Mouse (Mus musculus) midbrain, embryonic 16.5 days (tissue): ENCODE measurements at regions not wholly inside any gene's neighbourhood (a gene's known extent, or its start where the extent isn't known, plus 50 kb on each side); places are given as distances from the start of the nearest gene placed in this dataset.

Experiments
- ATAC-seq: fragments of 200-750 bp; cut with Nextera tagmentation; 2 replicates; pipeline ENCODE4 v1.8.0; 2017; ENCODE audit warnings: moderate TSS enrichment
- H3K27ac ChIP-seq: fragments of 300-500 bp; sonication (generic); 2 replicates; pipeline ENCODE4 v1.5.1; 2014; ENCODE audit warnings: mild to moderate bottlenecking, low read length, mixed read lengths
- H3K27me3 ChIP-seq: fragments of 300-500 bp; sonication (generic); 2 replicates; pipeline ENCODE4 v1.6.1; 2014; ENCODE audit warnings: low read depth, low read length, mixed read lengths; ENCODE audit not compliant: control insufficient read depth, insufficient read depth
- H3K36me3 ChIP-seq: fragments of 300-500 bp; sonication (generic); 2 replicates; pipeline ENCODE4 v1.6.1; 2014; ENCODE audit warnings: mild to moderate bottlenecking, low read length, moderate library complexity, mixed read lengths; ENCODE audit not compliant: control insufficient read depth, insufficient read depth
- H3K4me1 ChIP-seq: fragments of 300-500 bp; sonication (generic); 2 replicates; pipeline ENCODE4 v1.6.1; 2014; ENCODE audit warnings: mild to moderate bottlenecking, low read length, mixed read lengths; ENCODE audit not compliant: control insufficient read depth, insufficient read depth
- H3K4me2 ChIP-seq: fragments of 300-500 bp; sonication (generic); 2 replicates; pipeline ENCODE4 v1.6.1; 2014; ENCODE audit warnings: mild to moderate bottlenecking, low read length, mixed read lengths
- H3K4me3 ChIP-seq: fragments of 300-500 bp; sonication (generic); 2 replicates; pipeline ENCODE4 v1.5.1; 2014; ENCODE audit warnings: low read depth, mild to moderate bottlenecking, low read length, moderate library complexity, mixed read lengths
- H3K9ac ChIP-seq: fragments of 300-500 bp; sonication (generic); 2 replicates; pipeline ENCODE4 v1.6.1; 2014; ENCODE audit warnings: low read depth, low read length, mixed read lengths
- H3K9me3 ChIP-seq: fragments of 300-500 bp; sonication (generic); replicated peaks from 2 replicates; pipeline ENCODE4 v1.6.1; 2014; ENCODE audit warnings: mild to moderate bottlenecking, low read length, mixed read lengths; ENCODE audit not compliant: control insufficient read depth, poor library complexity, severe bottlenecking
- WGBS: fragments of 180-500 bp; shearing (Covaris S2); extraction: QIAGEN DNeasy Blood & Tissue Kit; methylation state at CpG from one replicate; pipeline ENCODE4 v1.1.7; 2014; 5-methylcytosine and 5-hydroxymethylcytosine counted together

DNA sequence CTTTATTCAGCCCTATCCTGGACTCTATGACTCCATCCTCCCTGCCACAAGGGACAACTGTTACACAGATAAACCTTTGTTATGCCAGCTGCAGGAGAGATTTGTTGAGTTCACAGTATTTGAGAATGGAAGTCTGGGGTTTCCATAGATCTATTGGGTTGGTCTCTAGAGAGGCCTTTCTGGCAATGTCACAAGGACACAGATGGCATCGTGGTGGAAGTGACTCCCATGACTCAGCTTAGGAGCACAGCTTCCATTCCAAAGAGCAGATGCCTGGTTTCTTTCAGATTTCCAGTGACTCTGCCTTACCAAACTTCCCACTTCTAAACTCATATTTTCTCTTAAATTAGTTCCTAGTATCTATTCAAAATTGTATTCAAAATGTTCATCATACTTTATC is 467.6 kb downstream of the Gm826 start:
- Histone ChIP-seq H3K27me3 (no peaks in the 10 kb centered on the region), H3K4me1 (no peaks in the 10 kb centered on the region), H3K4me3 (no peak overlapping the region), H3K9me3 (no peaks in the 10 kb centered on the region), H3K9ac (no peak overlapping the region), H3K36me3 (no peaks in the 10 kb centered on the region), H3K4me2 (no peak overlapping the region), H3K27ac (no peak overlapping the region)
- WGBS: 81% methylated on average over 1 of the region's 1 CpGs
- no peak for ATAC-seq

DNA sequence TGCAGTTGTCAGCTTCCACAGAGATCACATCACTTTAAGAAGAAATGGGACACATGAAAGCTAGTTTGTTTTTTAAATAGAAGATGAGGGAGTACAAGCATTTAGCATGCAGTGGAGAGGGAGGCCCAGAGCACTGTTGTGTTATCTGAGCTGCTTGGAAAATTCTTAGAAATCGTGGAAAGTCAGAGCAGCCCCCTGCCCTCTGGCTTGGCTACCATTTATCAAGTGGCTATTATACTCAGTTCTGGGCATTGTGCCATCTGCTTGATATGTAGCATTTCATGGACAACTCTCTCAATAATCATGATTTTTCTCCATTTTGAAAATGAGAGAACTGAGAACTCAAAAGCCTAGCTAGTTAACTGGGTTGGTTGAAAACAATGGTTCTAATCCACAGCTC is 470.8 kb downstream of the Gm826 start:
- no peak overlapping the region for H3K4me3 ChIP-seq
- H3K4me2 ChIP-seq: no peak overlapping the region
- 52% methylated on average over 1 of the region's 1 CpGs for WGBS

DNA sequence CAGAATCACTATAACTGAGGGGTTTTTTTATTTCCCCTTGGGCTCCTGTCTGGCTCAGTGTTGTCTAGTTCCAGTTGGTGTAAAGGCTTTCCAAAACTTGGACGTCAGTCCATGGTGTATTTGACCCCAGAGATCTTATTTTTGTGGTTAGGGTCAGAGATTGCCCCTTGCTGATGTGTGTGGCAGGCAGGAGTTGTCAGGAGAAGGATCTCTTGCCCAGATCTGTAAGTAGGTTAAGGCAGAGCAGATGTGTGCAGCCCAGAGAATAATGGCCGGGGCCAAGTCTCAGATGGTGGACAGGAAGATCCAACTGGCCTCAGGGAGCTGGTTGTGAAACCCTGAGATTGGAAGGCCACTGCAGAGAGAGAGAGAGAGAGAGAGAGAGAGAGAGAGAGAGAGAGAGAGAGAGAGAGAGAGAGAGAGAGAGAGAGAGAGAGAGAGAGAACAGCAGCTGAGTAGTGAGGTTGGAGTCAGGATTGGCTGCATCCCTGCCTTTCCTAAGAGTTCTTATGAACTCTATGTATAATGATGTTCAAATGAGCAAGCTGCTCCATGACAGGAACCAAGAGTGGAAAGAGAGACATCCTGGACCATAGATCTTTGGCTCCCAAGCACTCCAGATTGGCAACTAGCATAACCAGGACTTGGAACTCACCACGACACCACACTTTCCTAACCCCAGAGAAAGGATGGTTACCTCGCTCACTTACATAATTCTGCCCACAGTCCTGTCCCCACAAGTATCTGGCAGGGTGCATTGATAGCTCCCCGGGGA is 479.9 kb downstream of the Gm826 start:
- H3K4me3 ChIP-seq: no peak overlapping the region
- H3K9me3 ChIP-seq: no peaks in the 10 kb centered on the region
- no peak overlapping the region for H3K27ac ChIP-seq
- H3K36me3 ChIP-seq: no peaks in the 10 kb centered on the region
- no peak overlapping the region for H3K9ac ChIP-seq
- 87% methylated on average over 5 of the region's 5 CpGs for WGBS
- no peak overlapping the region for H3K4me2 ChIP-seq
- no peak for ATAC-seq
- H3K27me3 ChIP-seq: no peaks in the 10 kb centered on the region
- no peaks in the 10 kb centered on the region for H3K4me1 ChIP-seq

More for the DNA sequence above, 470.8 kb downstream of the Gm826 start:
- no peaks in the 10 kb centered on the region for H3K4me1 ChIP-seq
- no peaks in the 10 kb centered on the region for H3K9me3 ChIP-seq
- H3K9ac ChIP-seq: no peak overlapping the region
- H3K36me3 ChIP-seq: no peaks in the 10 kb centered on the region
- no peak overlapping the region for H3K27ac ChIP-seq
- no peak for ATAC-seq
- no peaks in the 10 kb centered on the region for H3K27me3 ChIP-seq

DNA sequence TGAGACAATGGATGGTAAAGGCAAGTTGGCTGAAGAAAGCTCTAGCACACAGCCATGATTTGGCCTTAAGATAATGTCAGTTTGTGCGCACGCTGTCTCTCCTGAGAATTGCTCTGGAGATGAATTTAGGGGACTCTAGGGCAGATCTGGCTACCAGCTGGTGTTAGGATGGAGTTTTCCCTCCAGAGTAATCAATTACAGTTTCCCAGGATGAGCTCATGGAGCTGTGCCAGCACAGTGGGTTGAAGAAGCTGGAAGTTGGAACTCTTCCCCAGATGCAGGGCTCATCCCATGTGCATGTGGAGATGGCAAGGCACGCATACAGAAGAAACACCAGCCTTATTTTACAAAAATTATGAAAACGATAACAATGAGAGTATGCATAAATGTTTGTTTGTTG is 481.0 kb downstream of the Gm826 start:
- H3K36me3 ChIP-seq: no peaks in the 10 kb centered on the region
- ATAC-seq: no peak
- H3K4me2 ChIP-seq: no peak overlapping the region
- 85% methylated on average over 4 of the region's 4 CpGs for WGBS
- no peak overlapping the region for H3K4me3 ChIP-seq
- no peak overlapping the region for H3K27ac ChIP-seq
- H3K4me1 ChIP-seq: no peaks in the 10 kb centered on the region
- no peaks in the 10 kb centered on the region for H3K9me3 ChIP-seq
- no peak overlapping the region for H3K9ac ChIP-seq
- no peaks in the 10 kb centered on the region for H3K27me3 ChIP-seq

DNA sequence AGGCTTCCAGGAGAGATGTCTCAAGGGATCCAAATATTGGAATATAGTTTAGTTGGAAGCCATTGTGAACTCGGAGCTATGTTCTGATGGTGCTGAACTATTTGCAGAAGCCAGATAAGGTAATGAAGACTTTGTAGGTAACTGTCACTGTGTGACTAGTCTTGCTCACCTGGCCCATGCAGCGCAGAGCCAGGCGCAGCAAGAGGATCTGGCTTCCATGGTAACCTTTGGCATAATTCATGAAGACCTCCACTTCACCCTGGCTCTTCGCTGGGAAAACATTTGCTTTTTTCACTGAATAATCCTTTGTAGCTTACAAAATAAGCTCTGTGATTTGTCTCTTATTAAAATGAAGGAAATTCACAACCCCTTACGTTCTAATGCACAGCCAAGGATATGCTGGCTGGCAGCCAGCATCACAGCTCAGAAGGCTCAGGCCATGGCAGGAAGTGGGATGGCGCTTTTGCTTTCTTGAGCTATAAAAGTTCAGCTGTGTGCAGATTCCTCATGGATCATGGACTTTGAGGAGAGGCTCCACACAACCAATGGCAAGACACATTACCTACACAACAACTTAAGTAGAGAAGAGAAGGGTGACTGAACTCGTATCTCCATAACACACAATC is 501.4 kb downstream of the Gm826 start:
- no peak overlapping the region for H3K9ac ChIP-seq
- no peak overlapping the region for H3K4me3 ChIP-seq
- no peak overlapping the region for H3K27ac ChIP-seq
- H3K9me3 ChIP-seq: no peaks in the 10 kb centered on the region
- no peaks in the 10 kb centered on the region for H3K27me3 ChIP-seq
- peaks cover 4% of the 10 kb centered on the region; the same call in 1 of the 2 replicates for H3K4me1 ChIP-seq
- 70% methylated on average over 7 of the region's 7 CpGs for whole genome bisulfite sequencing
- no peak overlapping the region for H3K4me2 ChIP-seq
- no peak for ATAC-seq
- no peaks in the 10 kb centered on the region for H3K36me3 ChIP-seq

DNA sequence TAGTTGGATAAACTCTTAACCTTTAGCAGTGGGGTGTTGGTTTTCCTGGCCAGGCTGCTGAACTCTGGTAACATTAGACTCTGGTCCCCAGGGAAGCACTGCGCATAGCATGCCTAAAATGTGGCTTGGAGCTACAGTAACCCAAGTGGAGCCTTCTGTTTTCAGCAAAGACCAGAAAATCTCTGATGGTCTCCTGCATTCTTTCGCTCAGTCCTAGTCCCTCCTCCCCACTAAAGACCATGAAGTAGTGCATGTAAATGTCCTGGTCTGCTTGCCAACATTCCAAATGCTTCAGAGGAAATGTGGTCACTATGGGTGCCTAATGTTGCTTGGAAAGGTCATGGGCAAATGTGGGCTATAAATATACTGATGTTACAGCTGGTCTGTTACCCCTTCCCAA is 507.5 kb downstream of the Gm826 start:
- Histone ChIP-seq H3K9ac (no peak overlapping the region), H3K27ac (no peak overlapping the region), H3K4me2 (no peak overlapping the region), H3K4me3 (no peak overlapping the region), H3K4me1 (no peaks in the 10 kb centered on the region), H3K9me3 (no peaks in the 10 kb centered on the region), H3K36me3 (no peaks in the 10 kb centered on the region), H3K27me3 (no peaks in the 10 kb centered on the region)
- no peak for ATAC-seq
- 85% methylated on average over 2 of the region's 2 CpGs for WGBS

DNA sequence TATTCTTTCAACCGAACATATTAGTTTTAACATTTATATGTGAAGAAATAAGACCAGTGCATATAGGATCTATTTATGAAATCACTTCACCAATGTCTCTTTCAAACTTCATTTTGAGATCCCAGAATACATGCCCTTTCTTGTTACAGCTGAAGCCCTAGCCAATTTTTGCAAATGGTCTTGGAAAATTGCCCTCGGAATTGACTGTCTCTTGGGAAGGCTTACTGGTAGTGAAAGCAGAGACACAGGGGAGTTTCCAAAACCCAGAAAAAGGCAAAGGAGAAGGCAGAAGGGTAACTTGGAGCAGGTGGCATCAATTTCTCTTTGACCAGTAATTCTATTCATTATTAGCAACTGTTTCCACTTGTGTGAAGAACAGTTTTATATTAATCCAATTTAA is 515.4 kb downstream of the Gm826 start:
- no peak for ATAC-seq
- Histone ChIP-seq H3K4me2 (no peak overlapping the region), H3K4me1 (no peaks in the 10 kb centered on the region), H3K4me3 (no peak overlapping the region), H3K9ac (no peak overlapping the region), H3K27ac (no peak overlapping the region), H3K9me3 (no peaks in the 10 kb centered on the region), H3K36me3 (no peaks in the 10 kb centered on the region), H3K27me3 (no peaks in the 10 kb centered on the region)
- WGBS: 81% methylated on average over 2 of the region's 2 CpGs

DNA sequence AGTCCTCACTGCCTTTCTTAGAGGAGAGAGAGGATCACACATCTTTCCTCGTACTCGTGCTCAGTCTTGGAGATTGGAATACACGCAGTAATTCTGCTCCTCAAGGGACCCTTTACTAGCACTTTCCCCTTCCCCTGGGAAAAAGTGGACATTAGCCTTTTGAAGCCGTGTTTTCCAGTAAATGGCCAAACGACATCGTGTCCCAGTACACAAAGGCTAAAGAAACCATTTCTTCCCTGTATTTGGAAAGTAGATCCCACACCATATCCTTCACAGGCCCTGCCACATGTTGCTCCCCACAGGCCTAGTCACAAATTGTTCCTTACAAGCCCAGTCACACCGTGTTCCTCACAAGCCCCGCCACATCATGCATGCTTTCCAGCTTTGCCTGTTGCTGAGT is 517.6 kb downstream of the Gm826 start:
- WGBS: 94% methylated on average over 8 of the region's 8 CpGs
- H3K9ac ChIP-seq: no peak overlapping the region

More for the DNA sequence above, 517.6 kb downstream of the Gm826 start:
- Histone ChIP-seq H3K9me3 (no peaks in the 10 kb centered on the region), H3K4me1 (no peaks in the 10 kb centered on the region), H3K27ac (no peak overlapping the region), H3K36me3 (no peaks in the 10 kb centered on the region), H3K4me3 (no peak overlapping the region), H3K4me2 (no peak overlapping the region), H3K27me3 (no peaks in the 10 kb centered on the region)
- ATAC-seq: no peak
